Mouse (Mus musculus): ENCODE measurements around the gene Npw. TPM values are rescaled to one million over a fixed set of nuclear protein-coding genes. Genes with fewer than 3 reads are reported as not detected.

The Npw gene
- polyA plus RNA-seq, 1 experiment from 2014 or later, result 0.42 TPM

DNA sequence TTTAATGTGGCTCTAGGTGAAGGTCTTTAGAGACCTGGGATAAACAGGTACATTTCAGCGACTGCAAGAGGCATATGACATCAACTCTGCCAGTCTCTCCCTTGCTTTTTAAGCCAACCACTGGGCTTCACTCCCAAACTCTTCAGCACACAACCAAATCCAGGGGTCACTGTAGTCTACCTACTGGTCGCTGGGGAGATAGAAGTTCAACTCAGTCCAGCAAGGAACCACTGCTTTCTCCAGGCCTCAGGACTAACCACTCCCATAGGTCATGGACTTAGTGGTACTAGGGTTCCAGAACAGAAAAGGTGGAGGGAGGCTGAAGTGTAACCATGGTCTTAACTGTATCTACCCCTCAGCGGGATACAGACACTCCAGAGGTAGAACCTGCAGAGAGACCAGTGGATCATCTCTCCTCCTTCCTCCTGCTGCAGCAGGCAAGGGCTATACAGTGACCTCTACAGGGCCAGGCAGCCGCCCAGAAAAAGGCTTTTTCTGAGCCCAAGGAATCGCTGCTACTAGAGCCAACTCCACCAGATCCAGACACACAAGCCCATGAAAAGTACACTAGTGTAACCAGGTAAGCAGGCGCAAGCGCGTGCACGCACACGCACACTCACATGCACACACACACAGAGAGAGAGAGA, 9.4 kb downstream of the Npw start:
- Histone ChIP-seq H3K36me3 (no peaks in the 10 kb centered on the region), H3K9ac (replicated peaks) (peak overlapping the region; percentile 98), H3K27ac (replicated peaks) (peak overlapping the region; percentile 84; the same call in 1 of the 2 replicates), H3K4me2 (peak overlapping the region; percentile 95), H3K27me3 (replicated peaks) (peaks cover 13% of the 10 kb centered on the region), H3K4me1 (peaks cover 25% of the 10 kb centered on the region), H3K9me3 (replicated peaks) (no peaks in the 10 kb centered on the region), H3K4me3 (replicated peaks) (peak overlapping the region; percentile 84)
- ATAC-seq (ENCODE audit: low FRiP score), result no peak
- WGBS, result 70% methylated on average over 10 of the region's 10 CpGs

DNA sequence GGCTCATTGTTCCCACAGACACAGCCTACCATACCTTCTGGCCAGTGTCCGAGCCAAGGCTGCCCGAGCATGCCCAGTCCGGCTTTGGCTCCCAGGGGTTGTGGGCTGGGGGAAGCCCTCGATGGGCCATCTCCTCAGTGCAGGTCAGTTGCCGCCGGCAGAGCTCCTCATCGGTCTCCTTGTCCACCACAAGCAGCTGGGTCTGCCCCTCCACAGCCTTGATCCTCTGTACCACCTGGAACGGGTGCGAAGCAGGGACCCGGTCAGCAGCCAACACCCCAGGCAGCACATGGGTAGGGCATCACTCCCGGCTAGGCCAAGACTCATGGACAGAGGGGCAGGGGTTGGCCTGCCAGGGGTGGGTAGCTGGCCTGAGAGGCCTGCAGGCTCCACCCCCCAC, 10.8 kb downstream of the Npw start:
- Histone ChIP-seq H3K27me3 (replicated peaks) (peaks cover 13% of the 10 kb centered on the region), H3K36me3 (no peaks in the 10 kb centered on the region), H3K27ac (replicated peaks) (no peak overlapping the region), H3K9ac (replicated peaks) (0 out of 2 replicates have a peak overlapping the region, but pooled peaks have one; percentile 12), H3K4me3 (replicated peaks) (no peak overlapping the region), H3K9me3 (replicated peaks) (no peaks in the 10 kb centered on the region), H3K4me1 (peaks cover 23% of the 10 kb centered on the region), H3K4me2 (0 out of 2 replicates have a peak overlapping the region, but pooled peaks have one; percentile 95)
- WGBS, result 81% methylated on average over 11 of the region's 11 CpGs
- ATAC-seq (ENCODE audit: low FRiP score), result no peak

DNA sequence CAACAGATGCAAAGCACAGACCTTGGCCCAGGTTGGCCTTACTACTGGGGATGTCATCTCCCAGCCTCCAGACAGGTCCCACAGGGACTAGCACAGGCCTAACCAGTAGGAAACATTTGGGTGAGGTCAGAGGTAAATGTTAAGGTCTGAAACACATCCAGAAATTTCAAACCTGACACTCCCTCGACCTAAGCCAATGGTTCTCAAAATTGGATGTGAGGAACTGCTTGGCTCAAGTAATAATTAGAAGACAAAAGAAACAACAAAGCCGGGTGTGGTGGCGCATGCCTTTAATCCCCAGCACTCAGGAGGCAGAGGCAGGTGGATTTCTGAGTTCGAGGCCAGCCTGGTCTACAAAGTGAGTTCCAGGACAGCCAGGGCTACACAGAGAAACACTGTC, 11.9 kb downstream of the Npw start:
- Histone ChIP-seq H3K9me3 (replicated peaks) (no peaks in the 10 kb centered on the region), H3K9ac (replicated peaks) (no peak overlapping the region), H3K4me1 (peaks cover 23% of the 10 kb centered on the region), H3K4me2 (no peak overlapping the region), H3K27me3 (replicated peaks) (peaks cover 4% of the 10 kb centered on the region), H3K27ac (replicated peaks) (no peak overlapping the region), H3K36me3 (0 out of 2 replicates have a peak, but pooled peaks cover 6% of the 10 kb centered on the region), H3K4me3 (replicated peaks) (no peak overlapping the region)
- no peak for ATAC-seq (ENCODE audit: low FRiP score)
- WGBS, result 86% methylated on average over 4 of the region's 4 CpGs

DNA sequence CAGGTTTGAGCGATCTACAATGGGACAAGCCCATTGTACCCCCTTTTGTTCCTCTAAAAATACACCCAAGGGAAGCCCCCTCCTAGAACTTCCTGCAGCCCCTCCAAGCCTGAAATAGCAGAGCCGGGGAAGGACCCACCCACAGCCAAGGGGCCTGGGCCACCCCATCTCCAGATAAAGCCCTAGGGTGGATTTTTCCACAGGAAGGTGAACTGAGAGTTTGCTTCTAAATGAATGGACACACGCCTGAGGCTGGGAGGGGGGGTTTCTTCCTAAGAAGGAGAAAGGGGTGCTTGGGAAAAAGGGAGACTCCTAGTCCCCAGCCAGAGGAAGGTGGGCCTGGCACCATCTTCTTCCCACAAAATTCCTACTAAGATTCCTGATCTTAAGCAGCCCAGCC, 12.3 kb downstream of the Npw start:
- Histone ChIP-seq H3K9me3 (replicated peaks) (no peaks in the 10 kb centered on the region), H3K9ac (replicated peaks) (no peak overlapping the region), H3K27ac (replicated peaks) (no peak overlapping the region; the same call in 1 of the 2 replicates)

GRCm38 (mm10) chr17:24644875-24645721, 13.2 kb downstream of the Npw start:
- Histone ChIP-seq H3K36me3 (peaks cover 13% of the 10 kb centered on the region), H3K9ac (replicated peaks) (no peak overlapping the region), H3K4me2 (0 out of 2 replicates have a peak overlapping the region, but pooled peaks have one; percentile 3), H3K27me3 (replicated peaks) (no peaks in the 10 kb centered on the region), H3K4me3 (replicated peaks) (no peak overlapping the region), H3K9me3 (replicated peaks) (no peaks in the 10 kb centered on the region), H3K4me1 (peaks cover 17% of the 10 kb centered on the region), H3K27ac (replicated peaks) (peak overlapping the region; percentile 29; the same call in 1 of the 2 replicates)
- 78% methylated on average over 9 of the region's 9 CpGs for WGBS
- no peak for ATAC-seq (ENCODE audit: low FRiP score)

More for the DNA sequence above, 12.3 kb downstream of the Npw start:
- H3K27me3 ChIP-seq (replicated peaks), result no peaks in the 10 kb centered on the region
- ATAC-seq (ENCODE audit: low FRiP score), result no peak
- 83% methylated on average over 3 of the region's 3 CpGs for WGBS
- H3K4me1 ChIP-seq, result peaks cover 23% of the 10 kb centered on the region
- no peak overlapping the region for H3K4me2 ChIP-seq
- no peak overlapping the region for H3K4me3 ChIP-seq (replicated peaks)
- H3K36me3 ChIP-seq, result peaks cover 8% of the 10 kb centered on the region

DNA sequence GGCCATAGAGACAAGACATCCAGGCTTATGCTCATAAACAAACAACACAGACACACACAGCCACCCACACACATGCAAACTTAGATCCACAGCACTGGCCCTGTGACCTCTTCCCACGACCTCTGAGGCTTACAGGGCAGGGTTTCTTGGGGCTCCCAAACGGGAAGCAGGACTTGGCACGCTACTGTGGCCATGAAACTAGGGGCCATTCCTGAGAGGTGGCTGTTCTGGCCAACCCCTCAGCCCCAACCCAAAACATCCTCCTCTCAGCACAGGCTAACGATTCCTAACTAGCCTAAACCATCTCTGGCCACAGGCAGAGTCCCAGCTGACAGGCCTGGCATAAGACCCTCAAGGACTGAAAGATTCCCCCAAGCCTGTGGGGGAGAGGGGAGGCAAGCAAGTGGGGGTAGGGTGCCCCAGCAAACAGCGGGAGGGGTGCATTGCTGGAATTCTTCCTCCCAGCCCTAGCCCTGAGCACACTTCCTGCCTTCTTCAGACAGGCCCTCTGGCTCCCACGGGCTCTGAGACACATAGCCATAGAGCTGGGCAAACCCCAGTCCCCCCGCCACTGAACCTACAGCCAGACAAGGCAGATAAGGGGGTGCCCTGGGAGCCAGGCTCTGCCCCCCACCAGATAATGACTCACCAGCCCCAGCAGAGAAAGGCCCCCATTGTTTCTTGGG, 14.1 kb downstream of the Npw start:
- no peak for ATAC-seq (ENCODE audit: low FRiP score)
- peak overlapping the region; percentile 29 for H3K27ac ChIP-seq (replicated peaks)
- H3K4me3 ChIP-seq (replicated peaks), result no peak overlapping the region
- peaks cover 18% of the 10 kb centered on the region for H3K4me1 ChIP-seq
- no peaks in the 10 kb centered on the region for H3K27me3 ChIP-seq (replicated peaks)
- H3K9ac ChIP-seq (replicated peaks), result no peak overlapping the region
- 0 out of 2 replicates have a peak overlapping the region, but pooled peaks have one; percentile 3 for H3K4me2 ChIP-seq
- H3K9me3 ChIP-seq (replicated peaks), result no peaks in the 10 kb centered on the region
- WGBS, result 39% methylated on average over 7 of the region's 7 CpGs
- peaks cover 13% of the 10 kb centered on the region for H3K36me3 ChIP-seq

- peaks cover 19% of the 10 kb centered on the region for H3K36me3 ChIP-seq
- H3K4me1 ChIP-seq, result peaks cover 7% of the 10 kb centered on the region
- no peak overlapping the region for H3K9ac ChIP-seq (replicated peaks)
- WGBS, result 82% methylated on average over 6 of the region's 6 CpGs
- H3K27ac ChIP-seq (replicated peaks), result no peak overlapping the region
- H3K9me3 ChIP-seq (replicated peaks), result no peaks in the 10 kb centered on the region
- ATAC-seq (ENCODE audit: low FRiP score), result no peak
- no peak overlapping the region for H3K4me2 ChIP-seq
- no peaks in the 10 kb centered on the region for H3K27me3 ChIP-seq (replicated peaks)
- no peak overlapping the region for H3K4me3 ChIP-seq (replicated peaks)
Observed at GRCm38 (mm10) chr17:24642791-24643343, 15.4 kb downstream of the Npw start.

DNA sequence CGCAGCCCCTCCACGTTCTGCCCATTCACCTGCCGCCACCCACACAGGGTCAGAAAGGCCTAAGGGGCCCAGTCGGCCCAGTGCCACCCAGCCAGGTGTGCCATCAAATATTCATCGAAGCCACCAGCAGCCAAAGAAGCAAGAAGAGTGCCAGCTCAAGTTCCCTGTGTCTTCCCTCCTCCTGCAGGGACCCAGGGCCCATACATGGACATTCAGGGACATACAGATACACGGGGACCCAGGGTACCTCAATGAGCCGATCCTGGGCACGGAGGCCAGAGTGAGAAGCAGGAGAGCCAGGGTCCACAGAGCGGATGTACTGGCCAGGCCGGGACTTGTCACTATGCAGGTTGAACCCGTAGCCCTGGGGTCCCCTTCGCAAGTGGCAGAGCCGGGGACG, 16.3 kb downstream of the Npw start:
- no peak for ATAC-seq (ENCODE audit: low FRiP score)
- H3K9ac ChIP-seq (replicated peaks), result no peak overlapping the region
- peaks cover 7% of the 10 kb centered on the region for H3K4me1 ChIP-seq
- no peak overlapping the region for H3K4me3 ChIP-seq (replicated peaks)
- peaks cover 19% of the 10 kb centered on the region for H3K36me3 ChIP-seq
- H3K9me3 ChIP-seq (replicated peaks), result no peaks in the 10 kb centered on the region
- H3K27ac ChIP-seq (replicated peaks), result no peak overlapping the region
- no peak overlapping the region for H3K4me2 ChIP-seq
- 92% methylated on average over 14 of the region's 14 CpGs for WGBS
- H3K27me3 ChIP-seq (replicated peaks), result no peaks in the 10 kb centered on the region

DNA sequence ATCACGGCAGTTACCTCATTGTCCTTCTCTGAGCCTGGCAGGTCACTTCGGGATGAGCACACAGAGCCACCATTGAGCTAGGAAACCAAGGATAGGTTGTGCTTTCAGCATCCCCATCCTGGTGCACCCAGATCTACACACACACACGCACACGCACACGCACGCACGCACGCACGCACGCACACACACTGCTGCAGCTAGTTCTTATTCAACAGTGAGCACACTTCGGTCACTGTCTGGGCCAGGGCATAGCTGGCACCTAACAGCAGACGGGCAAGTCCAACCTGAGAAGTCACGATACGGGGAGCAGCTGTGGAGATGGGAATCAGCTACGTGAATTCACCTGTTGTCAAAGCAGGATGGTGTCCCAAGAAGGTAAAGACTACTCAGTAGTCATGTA, 17.7 kb downstream of the Npw start:
- H3K9me3 ChIP-seq (replicated peaks), result no peaks in the 10 kb centered on the region
- 97% methylated on average over 15 of the region's 15 CpGs for WGBS

DNA sequence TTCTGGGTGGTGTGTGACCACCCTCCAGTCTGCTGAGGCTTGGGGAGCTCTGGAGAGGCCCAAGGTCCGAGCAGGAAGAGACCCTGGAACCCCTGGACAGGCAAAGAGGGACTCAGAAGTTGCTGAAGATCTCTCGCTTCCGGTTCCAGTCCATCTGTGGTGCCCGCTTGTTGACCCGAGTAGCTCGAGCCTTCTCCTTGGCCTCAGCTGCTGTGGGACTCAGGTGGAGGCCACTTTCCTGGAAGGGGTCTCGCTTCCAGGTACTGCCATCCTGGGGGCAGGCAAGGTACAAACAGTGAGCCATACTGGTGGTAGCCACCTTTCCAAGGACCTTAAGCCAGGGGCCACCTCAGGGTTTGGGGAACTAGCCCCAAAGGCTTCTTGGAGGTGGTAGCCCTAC, 18.1 kb downstream of the Npw start:
- H3K36me3 ChIP-seq, result peaks cover 19% of the 10 kb centered on the region
- WGBS, result 90% methylated on average over 7 of the region's 7 CpGs
- H3K27me3 ChIP-seq (replicated peaks), result no peaks in the 10 kb centered on the region
- no peaks in the 10 kb centered on the region for H3K9me3 ChIP-seq (replicated peaks)
- H3K9ac ChIP-seq (replicated peaks), result no peak overlapping the region
- ATAC-seq (ENCODE audit: low FRiP score), result no peak
- H3K4me2 ChIP-seq, result no peak overlapping the region
- H3K27ac ChIP-seq (replicated peaks), result peak overlapping the region; percentile 41; the same call in 1 of the 2 replicates
- no peak overlapping the region for H3K4me3 ChIP-seq (replicated peaks)
- H3K4me1 ChIP-seq, result peaks cover 7% of the 10 kb centered on the region

More for the DNA sequence above, 17.7 kb downstream of the Npw start:
- no peak for ATAC-seq (ENCODE audit: low FRiP score)
- no peak overlapping the region for H3K4me2 ChIP-seq
- H3K4me3 ChIP-seq (replicated peaks), result no peak overlapping the region
- H3K27ac ChIP-seq (replicated peaks), result no peak overlapping the region
- peaks cover 19% of the 10 kb centered on the region for H3K36me3 ChIP-seq
- no peaks in the 10 kb centered on the region for H3K27me3 ChIP-seq (replicated peaks)
- no peak overlapping the region for H3K9ac ChIP-seq (replicated peaks)
- peaks cover 7% of the 10 kb centered on the region for H3K4me1 ChIP-seq

DNA sequence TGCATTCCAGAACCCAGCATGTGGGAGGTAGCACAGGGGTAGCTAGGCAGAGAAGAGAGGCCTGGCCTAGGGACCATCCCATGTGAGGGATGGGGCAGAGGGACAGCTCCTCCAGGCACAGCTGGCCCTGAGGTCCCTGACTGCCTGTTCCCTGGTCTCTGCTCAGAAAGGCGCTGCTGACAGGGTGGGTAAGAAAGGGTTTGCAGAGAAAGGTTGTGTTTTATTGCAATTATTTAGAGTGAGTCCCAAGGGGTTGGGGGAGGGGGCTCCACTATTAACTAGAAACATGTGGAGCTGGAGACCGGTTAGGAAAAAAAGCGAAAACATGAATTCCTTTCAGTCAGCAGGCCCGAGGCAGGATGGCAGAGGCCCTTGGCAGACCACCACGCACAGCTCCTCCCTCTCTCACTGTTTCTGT, 18.7 kb downstream of the Npw start:
- H3K36me3 ChIP-seq, result peaks cover 19% of the 10 kb centered on the region
- H3K27ac ChIP-seq (replicated peaks), result peak overlapping the region; percentile 41
- H3K4me3 ChIP-seq (replicated peaks), result no peak overlapping the region
- H3K9me3 ChIP-seq (replicated peaks), result no peaks in the 10 kb centered on the region
- peaks cover 7% of the 10 kb centered on the region for H3K4me1 ChIP-seq
- no peak overlapping the region for H3K9ac ChIP-seq (replicated peaks)
- 62% methylated on average over 5 of the region's 5 CpGs for WGBS
- H3K4me2 ChIP-seq, result no peak overlapping the region
- no peak for ATAC-seq (ENCODE audit: low FRiP score)
- no peaks in the 10 kb centered on the region for H3K27me3 ChIP-seq (replicated peaks)
